ENCODE assay signal across 8 mouse cellular contexts in the genomic region with DNA sequence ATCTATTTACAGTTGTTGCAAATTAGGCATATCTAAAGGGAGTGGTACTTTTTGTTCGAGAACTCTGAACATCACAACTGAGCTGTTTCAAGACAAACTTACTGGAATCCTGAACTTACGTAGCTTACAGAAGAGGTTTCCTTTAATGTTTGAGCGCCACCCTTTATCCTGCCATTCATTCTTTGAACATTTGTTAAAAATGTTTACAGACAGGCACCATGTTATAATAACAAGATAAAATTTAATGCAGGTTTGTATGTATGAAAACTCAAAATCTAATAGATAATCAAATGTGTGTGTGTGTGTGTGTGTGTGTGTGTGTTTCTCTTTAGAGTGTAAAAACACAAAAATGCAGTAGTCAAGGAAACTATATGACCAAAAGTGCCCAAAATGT. TPM values are rescaled to one million over a fixed set of nuclear protein-coding genes. Genes with fewer than 3 reads are reported as not detected.
A peak's percentile ranks its signal among the peaks of the same experiment; 100 is the strongest.
DNase-seq lines count a peak whose midpoint lies in the region; ATAC-seq lines count a peak whose summit lies in the region.

No protein-coding gene starts in this region.

- H3K9me3 ChIP-seq in kidney, embryonic 15.5 days (replicated peaks) = no peaks in the 10 kb centered on the region
- no peaks in the 10 kb centered on the region for H3K9me3 ChIP-seq in hindbrain, embryonic 16.5 days (ENCODE audit: control insufficient read depth, low read length)
- H3K9me3 ChIP-seq in midbrain, embryonic 16.5 days (replicated peaks; ENCODE audit: control insufficient read depth, low read length, poor library complexity, severe bottlenecking) = no peaks in the 10 kb centered on the region

- H3K4me3 ChIP-seq in kidney, embryonic 15.5 days (replicated peaks) = peak overlapping the region; percentile 94
- peak overlapping the region; percentile 79 for H3K4me3 ChIP-seq in brown adipose tissue, adult 24 weeks (ENCODE audit: insufficient read depth, low read depth, low read length)
- H3K4me3 ChIP-seq in hindbrain, embryonic 16.5 days (ENCODE audit: low read length) = peak overlapping the region; percentile 66
- H3K4me3 ChIP-seq in midbrain, embryonic 16.5 days (ENCODE audit: low read depth, low read length) = peak overlapping the region; percentile 87

- 31% methylated on average over 3 of the region's 3 CpGs for WGBS in kidney, embryonic 15.5 days
- 24% methylated on average over 3 of the region's 3 CpGs for WGBS in hindbrain, embryonic 16.5 days
- WGBS in midbrain, embryonic 16.5 days = 32% methylated on average over 3 of the region's 3 CpGs

- peaks cover 10% of the 10 kb centered on the region for H3K4me1 ChIP-seq in kidney, embryonic 15.5 days
- no peaks in the 10 kb centered on the region for H3K4me1 ChIP-seq in brown adipose tissue, adult 24 weeks (ENCODE audit: control insufficient read depth, insufficient read depth, insufficient read length, low read length)
- peaks cover 9% of the 10 kb centered on the region for H3K4me1 ChIP-seq in hindbrain, embryonic 16.5 days (ENCODE audit: control insufficient read depth, insufficient read depth, low read depth, low read length)
- H3K4me1 ChIP-seq in midbrain, embryonic 16.5 days (ENCODE audit: control insufficient read depth, insufficient read depth, low read length) = peaks cover 14% of the 10 kb centered on the region

- H3K4me2 ChIP-seq in kidney, embryonic 15.5 days = peak overlapping the region; percentile 77
- H3K4me2 ChIP-seq in hindbrain, embryonic 16.5 days (ENCODE audit: low read length) = peak overlapping the region; percentile 61
- peak overlapping the region; percentile 59 for H3K4me2 ChIP-seq in midbrain, embryonic 16.5 days (ENCODE audit: low read length)

- H3K9ac ChIP-seq in kidney, embryonic 15.5 days = no peak overlapping the region
- no peak overlapping the region for H3K9ac ChIP-seq in hindbrain, embryonic 16.5 days (ENCODE audit: low read depth, low read length)
- H3K9ac ChIP-seq in midbrain, embryonic 16.5 days (ENCODE audit: low read depth, low read length) = peak overlapping the region; percentile 75; the same call in 1 of the 2 replicates

- DNase-seq in kidney, postnatal 25 days = no peak
- DNase-seq in urinary bladder, postnatal 4 days (ENCODE audit: low spot score in 2 of 2) = no peak
- DNase-seq in spleen, postnatal 4 days (ENCODE audit: low spot score in 2 of 2) = no peak
- DNase-seq in adrenal gland, adult 8-10 months = no peak

- ATAC-seq in kidney, embryonic 15.5 days (replicated peaks; ENCODE audit: low FRiP score) = no peak
- no peak; the same call in 1 of the 2 replicates for ATAC-seq in hindbrain, embryonic 16.5 days
- ATAC-seq in midbrain, embryonic 16.5 days = 0 out of 2 replicates have a peak, but pooled peaks have one; percentile 1

- H3K27me3 ChIP-seq in kidney, embryonic 15.5 days = no peaks in the 10 kb centered on the region
- H3K27me3 ChIP-seq in hindbrain, embryonic 16.5 days (replicated peaks; ENCODE audit: control insufficient read depth, insufficient read depth, low read length) = no peaks in the 10 kb centered on the region
- H3K27me3 ChIP-seq in midbrain, embryonic 16.5 days (ENCODE audit: control insufficient read depth, insufficient read depth, low read depth, low read length) = no peaks in the 10 kb centered on the region

- H3K27ac ChIP-seq in kidney, embryonic 15.5 days = peak overlapping the region; percentile 80; the same call in 1 of the 2 replicates
- H3K27ac ChIP-seq in brown adipose tissue, adult 24 weeks (replicated peaks; ENCODE audit: low read depth, low read length) = no peak overlapping the region
- H3K27ac ChIP-seq in hindbrain, embryonic 16.5 days (ENCODE audit: low read depth, low read length) = no peak overlapping the region
- no peak overlapping the region; the same call in 1 of the 2 replicates for H3K27ac ChIP-seq in midbrain, embryonic 16.5 days (ENCODE audit: low read length)

- no peaks in the 10 kb centered on the region for H3K36me3 ChIP-seq in kidney, embryonic 15.5 days
- no peaks in the 10 kb centered on the region for H3K36me3 ChIP-seq in hindbrain, embryonic 16.5 days (ENCODE audit: control insufficient read depth, insufficient read depth, low read length)
- H3K36me3 ChIP-seq in midbrain, embryonic 16.5 days (ENCODE audit: control insufficient read depth, insufficient read depth, low read length) = no peaks in the 10 kb centered on the region

RNA-seq across cellular contexts. Expression of a gene that starts 0.5 kb away (rescaled TPM):
- 26.7 and 27.2 TPM in 2 replicates for polyA plus RNA-seq in kidney, embryonic 15.5 days (2015; fragmentation: Nextera tagmentation; extraction: Ambion mirVana)
- 13.0 and 22.2 TPM in 2 replicates for polyA plus RNA-seq in brown adipose tissue, adult 24 weeks (2012; ENCODE audit: insufficient read depth, insufficient read length, missing spikeins)
- polyA plus RNA-seq in hindbrain, embryonic 16.5 days (2015; fragmentation: Nextera tagmentation; extraction: Ambion mirVana) = 14.3 and 15.2 TPM in 2 replicates
- 16.2 and 16.7 TPM in 2 replicates for polyA plus RNA-seq in midbrain, embryonic 16.5 days (2015; fragmentation: Nextera tagmentation; extraction: Ambion mirVana)
- total RNA-seq in adrenal gland, adult 8-10 months (2022) = 10 to 100 TPM; 50.7 to 66.3 (median 58.2) TPM
